Mouse (Mus musculus): ENCODE data around the gene Fmnl2.

DNA sequence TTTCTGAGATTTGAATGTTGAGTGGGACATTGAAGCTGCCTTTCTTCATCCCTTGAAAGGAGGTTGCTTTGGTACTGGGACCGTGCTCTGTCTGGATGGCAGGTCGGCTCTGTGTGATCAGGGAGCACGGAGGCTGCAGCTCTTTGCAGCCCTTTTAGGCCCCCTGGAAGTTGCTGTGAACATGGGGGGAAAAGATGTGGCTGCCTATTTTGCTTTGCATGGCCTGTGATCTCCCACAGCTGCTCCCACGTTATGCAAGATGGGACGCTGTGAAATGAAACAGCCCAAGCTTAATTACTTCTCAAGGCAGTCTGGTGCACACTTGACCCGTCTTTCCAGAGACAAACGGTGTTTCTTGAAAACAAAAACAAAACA lies 1.8 kb downstream of the Fmnl2 start:
- no peak for TF ChIP-seq GATA1 (IDR thresholded peaks at IDR 0.05; ENCODE audit: borderline replicate concordance, low read length)
- no peak for TF ChIP-seq FLI1 (IDR thresholded peaks at IDR 0.05; ENCODE audit: low read length)
